Mouse (Mus musculus) limb, embryonic 10.5 days (tissue): ENCODE results near the gene Kars. TPM values are rescaled to one million over a fixed set of nuclear protein-coding genes. Genes with fewer than 3 reads are reported as not detected.

Experiments
- DNase-seq: peaks from one replicate; pipeline ENCODE4 v3.0.0-alpha.2; 2017; ENCODE audit warnings: low spot score
- H3K27ac ChIP-seq: fragments of 300-500 bp; sonication (generic); 2 replicates; pipeline ENCODE4 v1.5.1; 2016; ENCODE audit warnings: mild to moderate bottlenecking
- H3K27me3 ChIP-seq: fragments of 300-500 bp; sonication (generic); 2 replicates; pipeline ENCODE4 v1.6.1; 2016; ENCODE audit warnings: low read depth, mild to moderate bottlenecking; ENCODE audit not compliant: poor library complexity, severe bottlenecking
- H3K36me3 ChIP-seq: fragments of 300-500 bp; sonication (generic); 2 replicates; pipeline ENCODE4 v1.6.1; 2016; ENCODE audit warnings: mild to moderate bottlenecking, moderate library complexity
- H3K4me1 ChIP-seq: fragments of 300-500 bp; sonication (generic); 2 replicates; pipeline ENCODE4 v1.6.1; 2016
- H3K4me3 ChIP-seq: fragments of 300-500 bp; sonication (generic); 2 replicates; pipeline ENCODE4 v1.5.1; 2016; ENCODE audit warnings: mild to moderate bottlenecking, moderate library complexity
- H3K9me3 ChIP-seq: fragments of 300-500 bp; sonication (generic); replicated peaks from 2 replicates; pipeline ENCODE4 v1.6.1; 2016; ENCODE audit warnings: mild to moderate bottlenecking
- WGBS: fragments of 180-500 bp; shearing (Covaris S2); methylation state at CpG from one replicate; pipeline ENCODE4 v1.1.7; 2016; 5-methylcytosine and 5-hydroxymethylcytosine counted together
- polyA plus RNA-seq: library from polyadenylated mRNA; unstranded; fragments of >200 nt; fragmentation: Nextera tagmentation; extraction: Ambion mirVana; gene quantifications from 2 replicates; pipeline ENCODE4 v1.2.1, GENCODE M21; 2016

Kars gene
- polyA plus RNA-seq, 1 experiment from 2014 or later = 276 TPM

DNA sequence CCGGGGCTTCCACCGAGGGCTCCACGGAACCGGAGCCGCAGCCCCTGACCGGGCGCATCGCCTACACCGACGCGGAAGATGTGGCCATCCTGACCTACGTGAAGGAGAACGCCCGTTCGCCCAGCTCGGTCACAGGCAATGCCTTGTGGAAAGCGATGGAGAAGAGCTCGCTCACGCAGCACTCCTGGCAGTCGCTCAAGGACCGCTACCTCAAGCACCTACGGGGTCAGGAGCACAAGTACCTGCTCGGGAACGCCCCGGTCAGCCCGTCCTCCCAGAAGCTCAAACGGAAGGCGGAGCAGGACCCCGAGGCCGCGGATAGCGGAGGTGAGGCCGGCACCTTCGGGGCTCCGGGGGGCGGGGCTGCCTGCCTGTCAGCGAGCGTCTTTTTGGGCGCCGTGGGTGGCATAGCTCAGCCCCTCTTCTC, 706 bp upstream of the Kars start:
- peak overlapping the region; percentile 87 for H3K27ac ChIP-seq
- no peaks in the 10 kb centered on the region for H3K27me3 ChIP-seq
- H3K36me3 ChIP-seq = peaks cover 36% of the 10 kb centered on the region
- H3K4me1 ChIP-seq = peaks cover 19% of the 10 kb centered on the region
- no peaks in the 10 kb centered on the region for H3K9me3 ChIP-seq
- DNase-seq = peak; percentile 65
- peak overlapping the region; percentile 84 for H3K4me3 ChIP-seq
- WGBS = under 1% methylated on average over 40 of the region's 40 CpGs

DNA sequence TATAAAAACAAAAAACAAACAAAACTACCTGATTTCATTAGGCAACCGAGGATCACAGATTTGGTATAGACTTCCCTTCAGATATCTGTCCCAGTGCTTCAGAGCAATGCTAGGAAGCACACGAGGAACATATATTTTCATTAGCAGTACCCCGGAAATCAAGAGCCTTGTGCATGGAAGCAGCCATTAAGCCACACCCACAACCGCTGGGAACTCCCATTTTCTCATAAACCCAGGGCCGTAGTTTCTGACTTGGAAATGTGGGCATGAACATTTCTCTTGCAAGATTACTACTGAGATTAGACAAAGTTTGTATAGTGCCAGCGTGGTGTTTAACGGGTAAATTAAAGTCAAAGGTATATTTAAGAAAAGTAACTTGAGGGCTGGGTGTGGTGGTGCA, 1.6 kb downstream of the Kars start:
- Histone ChIP-seq H3K27ac (no peak overlapping the region), H3K4me3 (no peak overlapping the region), H3K9me3 (no peaks in the 10 kb centered on the region), H3K27me3 (no peaks in the 10 kb centered on the region), H3K36me3 (peaks cover 44% of the 10 kb centered on the region), H3K4me1 (peaks cover 19% of the 10 kb centered on the region)
- DNase-seq = no peak
- WGBS = 94% methylated on average over 7 of the region's 7 CpGs

DNA sequence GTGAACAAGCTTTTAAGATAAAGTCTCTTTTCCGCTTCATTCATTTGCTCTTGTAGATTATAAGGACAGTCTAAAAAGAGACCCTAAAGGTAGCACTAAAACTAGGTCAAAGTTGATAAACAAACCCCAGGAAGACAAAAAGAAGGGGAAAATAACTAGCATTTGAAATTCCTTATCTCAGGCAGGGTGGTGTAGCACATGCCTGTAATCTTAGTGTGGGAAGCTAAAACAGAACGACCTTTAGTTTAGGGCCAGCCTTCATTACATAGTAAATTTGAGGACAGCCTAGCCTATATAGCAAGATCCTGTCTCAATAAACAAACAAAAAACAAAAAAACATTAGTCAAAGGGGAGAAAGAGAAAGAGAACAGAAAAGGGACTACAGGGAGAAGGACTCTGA, 3.5 kb downstream of the Kars start:
- no peaks in the 10 kb centered on the region for H3K27me3 ChIP-seq
- H3K4me1 ChIP-seq = peaks cover 12% of the 10 kb centered on the region
- H3K36me3 ChIP-seq = peaks cover 63% of the 10 kb centered on the region
- DNase-seq = no peak
- H3K4me3 ChIP-seq = no peak overlapping the region
- H3K27ac ChIP-seq = no peak overlapping the region
- 95% methylated on average over 2 of the region's 2 CpGs for WGBS
- H3K9me3 ChIP-seq = no peaks in the 10 kb centered on the region

DNA sequence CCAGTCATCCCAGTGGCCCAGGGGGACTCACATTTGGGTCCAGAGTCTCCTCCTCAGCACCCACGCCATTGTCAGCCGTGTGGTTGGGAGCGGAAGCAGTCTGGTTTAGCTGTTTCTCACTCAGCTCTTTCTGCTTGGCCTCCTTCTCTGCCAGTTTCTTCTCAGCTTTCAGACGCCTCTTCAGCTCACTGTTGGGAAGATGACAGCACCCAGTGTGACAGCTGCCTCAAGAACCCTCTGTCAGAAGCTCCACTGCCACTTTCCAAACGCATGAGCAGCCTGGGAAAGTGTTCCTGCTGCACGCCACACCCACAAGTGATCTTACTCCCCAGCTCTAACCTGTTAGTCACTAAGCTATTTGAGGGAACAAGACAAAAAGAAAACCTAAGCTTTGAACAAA, 5.5 kb downstream of the Kars start:
- peaks cover 7% of the 10 kb centered on the region for H3K4me1 ChIP-seq
- no peaks in the 10 kb centered on the region for H3K9me3 ChIP-seq
- DNase-seq = no peak
- no peaks in the 10 kb centered on the region for H3K27me3 ChIP-seq
- H3K27ac ChIP-seq = no peak overlapping the region
- H3K36me3 ChIP-seq = peaks cover 83% of the 10 kb centered on the region
- 93% methylated on average over 6 of the region's 6 CpGs for WGBS
- no peak overlapping the region for H3K4me3 ChIP-seq

DNA sequence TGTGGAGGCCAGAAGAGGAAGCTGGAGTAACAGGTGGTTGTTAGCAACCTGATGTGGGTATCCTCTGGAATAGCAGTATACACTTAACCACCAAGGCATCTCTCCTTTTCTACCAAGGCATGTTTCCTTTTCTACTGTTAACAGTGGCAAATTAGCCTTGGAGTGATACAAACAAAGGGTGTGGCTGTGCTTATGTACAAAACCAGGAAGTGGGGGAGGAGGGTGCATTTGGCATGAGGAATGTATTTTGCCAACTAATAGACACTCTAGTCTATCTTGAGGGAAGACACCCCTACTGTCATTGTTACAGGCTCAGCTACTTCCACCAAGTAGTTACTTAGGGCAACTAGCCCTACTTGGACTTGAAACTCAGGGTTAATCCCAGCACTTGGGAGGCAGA, 6.4 kb downstream of the Kars start:
- Histone ChIP-seq H3K27me3 (no peaks in the 10 kb centered on the region), H3K27ac (no peak overlapping the region), H3K9me3 (no peaks in the 10 kb centered on the region), H3K36me3 (peaks cover 92% of the 10 kb centered on the region), H3K4me3 (no peak overlapping the region), H3K4me1 (no peaks in the 10 kb centered on the region)
- no peak for DNase-seq

DNA sequence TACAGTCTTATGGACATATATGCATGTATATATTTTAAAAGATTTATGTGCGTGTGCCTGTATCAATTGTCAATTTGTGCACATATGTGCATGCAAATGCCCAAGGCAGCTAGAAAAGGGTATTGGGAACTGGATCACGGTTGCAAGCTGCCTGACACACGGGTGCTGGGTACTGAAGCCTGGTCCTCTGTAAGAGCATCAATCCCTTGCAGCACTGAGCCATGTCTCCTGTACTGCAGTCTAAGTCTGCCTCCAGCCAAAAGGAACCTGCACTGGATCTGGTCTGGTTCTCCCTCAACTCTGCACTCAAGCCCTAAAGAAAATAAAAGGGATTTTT, 18.5 kb downstream of the Kars start:
- Histone ChIP-seq H3K4me3 (no peak overlapping the region), H3K27ac (no peak overlapping the region), H3K9me3 (no peaks in the 10 kb centered on the region), H3K36me3 (peaks cover 75% of the 10 kb centered on the region), H3K4me1 (peaks cover 6% of the 10 kb centered on the region; the same call in 1 of the 2 replicates), H3K27me3 (no peaks in the 10 kb centered on the region)
- 69% methylated on average over 3 of the region's 3 CpGs for WGBS
- DNase-seq = no peak

DNA sequence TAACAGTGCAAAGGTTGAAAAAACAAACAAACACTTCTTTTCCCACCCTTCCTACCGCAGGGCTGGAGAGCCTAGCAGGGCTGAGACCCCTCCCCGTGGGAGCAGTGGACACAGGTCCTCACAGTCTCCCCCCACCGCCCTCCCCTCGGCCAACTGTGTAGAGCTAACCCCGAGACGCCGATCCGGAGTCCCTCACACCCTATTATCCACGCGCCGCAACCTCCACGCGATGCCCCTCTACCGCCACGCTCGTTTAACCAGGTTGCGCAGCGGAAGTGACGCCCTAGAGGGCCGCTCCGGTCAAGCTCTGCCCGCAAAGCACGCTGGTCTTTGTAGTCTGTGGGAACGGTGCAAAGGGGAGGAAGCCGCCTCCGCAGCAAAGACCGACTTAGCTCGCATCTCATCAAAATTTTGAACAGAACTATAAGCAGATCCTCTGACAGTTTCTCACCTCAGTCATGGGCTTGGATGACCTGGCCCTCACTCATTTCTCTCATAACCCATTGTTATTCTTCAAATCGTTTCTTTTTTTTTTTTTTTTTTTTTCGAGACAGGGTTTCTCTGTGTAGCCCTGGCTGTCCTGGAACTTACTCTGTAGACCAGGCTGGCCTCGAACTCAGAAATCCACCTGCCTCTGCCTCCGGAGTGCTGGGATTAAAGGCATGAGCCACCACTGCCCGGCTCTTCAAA, 19.0 kb downstream of the Kars start, which contains the start of gene Adat1:
Adat1 (minus strand) TSS at position 290 of the 690 bp plus-strand sequence.
- WGBS = 7% methylated on average over 33 of the region's 33 CpGs
- H3K27ac ChIP-seq = peak within 1 kb of the TSS; percentile 88
- H3K4me1 ChIP-seq = peaks cover 6% of the 10 kb centered on the region; the same call in 1 of the 2 replicates
- no peaks in the 10 kb centered on the region for H3K27me3 ChIP-seq
- DNase-seq = peak; percentile 92
- peaks cover 75% of the 10 kb centered on the region for H3K36me3 ChIP-seq
- peak within 1 kb of the TSS; percentile 90 for H3K4me3 ChIP-seq
- H3K9me3 ChIP-seq = no peaks in the 10 kb centered on the region

DNA sequence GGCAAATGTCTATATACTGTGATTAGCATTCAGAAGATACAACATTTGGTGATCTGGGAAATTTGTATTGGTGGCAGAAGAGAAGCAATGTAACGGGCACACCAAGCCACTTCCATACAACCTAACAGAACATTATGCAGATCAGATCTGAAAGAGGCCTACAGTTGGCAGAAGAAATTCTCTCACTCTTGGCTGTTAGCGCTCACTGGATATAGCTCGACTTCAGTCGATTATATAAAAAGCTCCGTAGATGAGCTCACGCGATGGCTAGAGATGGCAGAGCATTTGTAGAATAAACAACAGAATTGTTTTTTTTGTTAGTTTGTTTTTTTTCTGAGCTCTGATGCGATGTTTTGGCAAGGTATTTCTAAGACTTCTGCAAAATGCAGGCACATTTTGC, 19.8 kb downstream of the Kars start:
- Histone ChIP-seq H3K27ac (0 out of 2 replicates have a peak overlapping the region, but pooled peaks have one; percentile 88), H3K4me1 (peaks cover 6% of the 10 kb centered on the region; the same call in 1 of the 2 replicates), H3K36me3 (peaks cover 71% of the 10 kb centered on the region), H3K27me3 (no peaks in the 10 kb centered on the region), H3K4me3 (peak overlapping the region; percentile 90), H3K9me3 (no peaks in the 10 kb centered on the region)
- 73% methylated on average over 8 of the region's 8 CpGs for WGBS
- DNase-seq = no peak

DNA sequence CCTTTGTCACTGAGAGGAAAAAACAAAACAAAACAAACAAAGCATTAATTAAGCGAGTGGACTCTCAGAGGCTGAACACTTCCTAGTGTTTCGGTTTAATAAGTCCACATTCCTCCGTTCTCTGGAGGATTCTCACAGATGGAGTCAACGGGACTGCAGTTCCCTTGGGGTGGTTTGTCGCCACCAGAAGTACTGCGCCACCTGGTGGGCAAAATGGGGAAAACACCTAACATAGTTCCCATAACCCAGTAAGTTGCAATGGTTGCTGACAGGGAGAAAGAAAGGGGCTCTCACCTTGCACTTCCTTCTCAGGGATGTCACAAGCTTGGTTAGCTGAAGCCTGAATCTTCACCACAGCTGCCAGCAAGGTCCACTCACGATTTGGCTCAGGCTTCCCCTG, 21.2 kb downstream of the Kars start:
- peak; percentile 89 for DNase-seq
- 28% methylated on average over 7 of the region's 7 CpGs for WGBS
- Histone ChIP-seq H3K27ac (no peak overlapping the region), H3K27me3 (no peaks in the 10 kb centered on the region), H3K4me1 (peaks cover 6% of the 10 kb centered on the region; the same call in 1 of the 2 replicates), H3K36me3 (peaks cover 70% of the 10 kb centered on the region), H3K4me3 (no peak overlapping the region), H3K9me3 (no peaks in the 10 kb centered on the region)

DNA sequence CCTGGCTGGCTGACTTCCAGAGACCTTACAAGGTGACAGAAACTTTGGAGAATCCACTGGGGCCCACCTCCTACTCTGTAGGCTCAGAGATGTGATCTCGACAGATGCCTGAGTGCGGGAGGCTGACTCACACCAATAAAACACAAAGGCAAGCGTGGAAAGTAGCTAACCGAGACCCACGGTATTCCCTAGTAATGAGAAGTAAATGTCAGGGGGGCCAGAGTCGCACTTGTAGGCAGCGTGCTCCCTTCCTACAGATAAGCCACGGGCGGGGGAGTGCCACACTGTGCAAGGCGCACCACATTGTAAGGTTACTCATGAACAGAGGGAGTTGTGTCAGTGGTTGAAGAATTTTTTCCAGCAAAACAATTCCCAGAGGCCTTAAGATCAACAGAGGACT, 26.6 kb downstream of the Kars start:
- H3K36me3 ChIP-seq = peaks cover 84% of the 10 kb centered on the region
- no peaks in the 10 kb centered on the region for H3K4me1 ChIP-seq
- H3K27ac ChIP-seq = no peak overlapping the region
- WGBS = 91% methylated on average over 10 of the region's 10 CpGs
- no peaks in the 10 kb centered on the region for H3K27me3 ChIP-seq
- H3K4me3 ChIP-seq = no peak overlapping the region
- DNase-seq = no peak
- H3K9me3 ChIP-seq = no peaks in the 10 kb centered on the region

DNA sequence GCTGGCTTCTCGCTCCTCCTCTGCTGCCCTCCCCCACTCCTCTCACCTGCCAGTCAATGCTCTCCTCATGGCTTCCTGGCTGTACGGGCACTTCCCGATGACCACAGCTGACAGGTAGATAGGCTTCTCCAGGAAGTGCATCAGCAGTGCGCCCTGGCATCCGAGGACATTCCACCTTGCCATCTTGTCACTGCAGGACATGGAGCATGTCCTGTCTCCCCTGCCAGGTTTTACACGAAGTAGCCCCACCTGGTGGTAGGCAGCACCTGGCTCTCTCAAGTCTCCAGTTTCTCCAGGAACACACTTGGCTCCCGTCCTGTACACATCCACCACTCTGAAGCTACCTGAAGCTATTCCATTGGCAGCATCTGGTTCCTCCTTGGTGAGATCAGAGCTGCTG, 29.0 kb downstream of the Kars start:
- WGBS = 82% methylated on average over 7 of the region's 7 CpGs
- no peaks in the 10 kb centered on the region for H3K4me1 ChIP-seq
- DNase-seq = no peak
- no peaks in the 10 kb centered on the region for H3K27me3 ChIP-seq
- H3K9me3 ChIP-seq = no peaks in the 10 kb centered on the region
- no peak overlapping the region for H3K27ac ChIP-seq
- no peak overlapping the region for H3K4me3 ChIP-seq
- peaks cover 82% of the 10 kb centered on the region for H3K36me3 ChIP-seq

DNA sequence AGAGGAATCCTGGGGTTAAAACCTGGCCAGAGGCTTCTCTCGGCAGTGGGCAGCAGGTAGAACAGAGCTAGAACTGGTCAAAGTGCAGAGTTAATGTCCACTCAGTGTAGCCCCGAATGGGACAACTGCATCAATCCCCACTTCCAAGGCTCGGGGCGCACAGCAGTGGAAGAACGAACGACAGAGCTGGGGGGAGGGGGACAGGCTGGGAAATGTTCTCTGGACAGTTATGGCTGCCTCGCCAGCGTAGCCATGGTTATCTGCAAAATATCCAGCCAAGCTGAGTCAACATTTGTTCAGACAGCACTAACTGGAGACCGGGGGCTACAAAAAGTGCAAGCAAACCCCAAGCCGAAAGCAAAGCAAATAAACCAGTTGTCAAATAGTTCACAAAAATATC, 33.0 kb downstream of the Kars start:
- Histone ChIP-seq H3K36me3 (peaks cover 86% of the 10 kb centered on the region), H3K27ac (no peak overlapping the region), H3K4me1 (no peaks in the 10 kb centered on the region), H3K27me3 (no peaks in the 10 kb centered on the region), H3K4me3 (no peak overlapping the region), H3K9me3 (no peaks in the 10 kb centered on the region)
- 91% methylated on average over 10 of the region's 10 CpGs for WGBS
- no peak for DNase-seq

DNA sequence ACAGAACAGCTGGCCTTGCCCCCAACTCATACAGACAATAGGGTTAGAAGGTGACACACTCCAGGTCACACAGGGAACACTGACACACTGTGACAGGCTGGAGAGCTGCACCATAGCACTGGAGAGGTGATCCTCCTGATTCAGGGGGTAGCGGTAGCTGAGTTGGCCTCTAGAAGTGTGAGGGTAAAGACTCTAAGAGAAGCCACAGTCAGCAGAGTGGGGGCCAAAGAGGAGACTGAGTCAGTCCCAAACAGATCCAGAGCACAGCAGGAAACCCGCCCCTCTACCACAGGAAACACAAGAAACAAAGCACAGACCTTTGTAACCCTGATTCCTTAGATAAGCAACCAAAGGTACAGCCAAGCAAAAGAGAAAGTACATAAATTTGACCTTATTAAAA, 34.8 kb downstream of the Kars start:
- Histone ChIP-seq H3K27me3 (no peaks in the 10 kb centered on the region), H3K4me3 (no peak overlapping the region), H3K36me3 (peaks cover 89% of the 10 kb centered on the region), H3K4me1 (no peaks in the 10 kb centered on the region), H3K9me3 (no peaks in the 10 kb centered on the region), H3K27ac (no peak overlapping the region)
- DNase-seq = no peak
- 90% methylated on average over 2 of the region's 2 CpGs for WGBS

DNA sequence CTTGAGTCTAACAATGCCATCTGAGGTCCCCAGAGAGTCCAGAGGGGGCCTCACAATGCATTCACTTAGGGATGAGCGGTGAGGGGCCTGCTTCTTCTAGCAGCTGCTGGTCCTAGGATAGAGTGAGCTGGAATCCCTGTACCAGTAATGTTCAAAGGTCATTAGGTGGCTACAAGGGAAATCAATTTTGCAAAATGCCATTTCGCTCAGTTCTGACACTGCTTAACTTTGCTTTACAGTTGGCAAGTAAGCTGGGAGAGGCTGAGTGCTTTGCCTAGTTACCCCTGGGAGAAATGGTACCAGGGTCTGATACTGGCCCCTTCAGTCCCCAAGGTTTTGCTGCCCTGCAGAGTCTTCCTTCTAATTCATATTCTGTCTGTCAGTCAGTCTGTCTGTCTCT, 35.4 kb downstream of the Kars start:
- Histone ChIP-seq H3K4me1 (no peaks in the 10 kb centered on the region), H3K9me3 (no peaks in the 10 kb centered on the region), H3K27me3 (no peaks in the 10 kb centered on the region), H3K27ac (no peak overlapping the region), H3K36me3 (peaks cover 90% of the 10 kb centered on the region), H3K4me3 (no peak overlapping the region)
- WGBS = 92% methylated on average over 2 of the region's 2 CpGs
- no peak for DNase-seq
